Mouse (Mus musculus) heart, embryonic 15.5 days (tissue): ENCODE results near the gene Pdgfd. TPM values are rescaled to one million over a fixed set of nuclear protein-coding genes. Genes with fewer than 3 reads are reported as not detected.
"Not testable (repeated sequence)": the region's sequence is repeated elsewhere in the genome, so short reads cannot be mapped to it uniquely, and the experiment has no call there.

Experiments
- ATAC-seq: fragments of 200-750 bp; cut with Nextera tagmentation; replicated peaks from 2 replicates; pipeline ENCODE4 v1.8.0; 2017; ENCODE audit warnings: low read depth, moderate TSS enrichment; ENCODE audit not compliant: insufficient number of reproducible peaks, insufficient read depth, low FRiP score
- H3K27ac ChIP-seq: fragments of 300-500 bp; sonication (generic); 2 replicates; pipeline ENCODE4 v1.5.1; 2015; ENCODE audit warnings: mild to moderate bottlenecking, inconsistent platforms
- H3K27me3 ChIP-seq: fragments of 300-500 bp; sonication (generic); 2 replicates; pipeline ENCODE4 v1.6.1; 2015; ENCODE audit warnings: inconsistent platforms
- H3K36me3 ChIP-seq: fragments of 300-500 bp; sonication (generic); 2 replicates; pipeline ENCODE4 v1.6.1; 2015; ENCODE audit warnings: mild to moderate bottlenecking, inconsistent platforms
- H3K4me1 ChIP-seq: fragments of 300-500 bp; sonication (generic); replicated peaks from 2 replicates; pipeline ENCODE4 v1.6.1; 2015; ENCODE audit warnings: inconsistent platforms
- H3K4me2 ChIP-seq: fragments of 300-500 bp; sonication (generic); 2 replicates; pipeline ENCODE4 v1.6.1; 2015; ENCODE audit warnings: inconsistent platforms, mild to moderate bottlenecking, moderate library complexity
- H3K4me3 ChIP-seq: fragments of 300-500 bp; sonication (generic); 2 replicates; pipeline ENCODE4 v1.5.1; 2015; ENCODE audit warnings: mild to moderate bottlenecking, inconsistent platforms
- H3K9ac ChIP-seq: fragments of 300-500 bp; sonication (generic); 2 replicates; pipeline ENCODE4 v1.6.1; 2015; ENCODE audit warnings: mild to moderate bottlenecking, inconsistent platforms
- H3K9me3 ChIP-seq: fragments of 300-500 bp; sonication (generic); replicated peaks from 2 replicates; pipeline ENCODE4 v1.6.1; 2016; ENCODE audit warnings: inconsistent platforms
- WGBS: fragments of 180-500 bp; shearing (Covaris S2); methylation state at CpG from one replicate; pipeline ENCODE4 v1.1.7; 2015; ENCODE audit warnings: mixed read lengths; 5-methylcytosine and 5-hydroxymethylcytosine counted together
- polyA plus RNA-seq: library from polyadenylated mRNA; unstranded; fragments of >200 nt; fragmentation: Nextera tagmentation; extraction: Ambion mirVana; gene quantifications from 2 replicates; pipeline ENCODE4 v1.2.1, GENCODE M21; 2015

The Pdgfd gene
- 8.0 and 8.3 TPM in 2 replicates for polyA plus RNA-seq

DNA sequence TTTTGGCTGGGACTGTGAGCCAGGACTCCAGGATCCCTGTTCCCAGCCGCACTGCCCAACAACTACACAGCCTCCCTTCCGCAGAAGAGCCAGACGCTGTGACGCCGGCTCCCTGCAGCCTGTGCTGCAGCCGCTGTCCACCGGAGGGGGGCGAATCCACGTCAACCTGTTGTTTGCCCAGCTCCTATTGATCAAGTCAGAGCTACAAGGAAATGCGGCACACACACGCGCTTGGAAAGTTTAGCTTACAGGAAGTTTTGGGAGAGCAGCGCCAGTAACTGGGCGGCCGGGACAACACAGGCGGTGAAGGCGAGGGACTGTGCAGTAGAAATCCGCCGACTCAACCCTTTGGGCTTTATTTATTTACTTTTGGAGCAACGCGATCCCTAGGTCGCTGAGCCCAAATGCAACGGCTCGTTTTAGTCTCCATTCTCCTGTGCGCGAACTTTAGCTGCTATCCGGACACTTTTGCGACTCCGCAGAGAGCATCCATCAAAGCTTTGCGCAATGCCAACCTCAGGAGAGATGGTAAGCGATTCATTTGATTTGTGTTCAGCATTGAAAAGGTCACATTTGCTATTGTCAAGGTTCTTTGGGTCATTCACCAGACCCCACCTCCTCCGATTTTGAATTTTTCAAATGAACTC is at the start of gene Pdgfd:
Gene Pdgfd (plus strand): TSS at position 194 of the 647 bp plus-strand sequence.
- peak; percentile 84 for ATAC-seq
- H3K9ac ChIP-seq: peak within 1 kb of the TSS; percentile 56
- WGBS: 2% methylated on average over 32 of the region's 32 CpGs
- peak within 1 kb of the TSS; percentile 67 for H3K4me3 ChIP-seq
- H3K4me1 ChIP-seq: peaks cover 6% of the 10 kb centered on the region; the same call in 1 of the 2 replicates
- H3K9me3 ChIP-seq: no peaks in the 10 kb centered on the region
- peak within 1 kb of the TSS; percentile 63 for H3K27ac ChIP-seq
- peak within 1 kb of the TSS; percentile 74 for H3K4me2 ChIP-seq
- no peaks in the 10 kb centered on the region for H3K27me3 ChIP-seq
- H3K36me3 ChIP-seq: no peaks in the 10 kb centered on the region

DNA sequence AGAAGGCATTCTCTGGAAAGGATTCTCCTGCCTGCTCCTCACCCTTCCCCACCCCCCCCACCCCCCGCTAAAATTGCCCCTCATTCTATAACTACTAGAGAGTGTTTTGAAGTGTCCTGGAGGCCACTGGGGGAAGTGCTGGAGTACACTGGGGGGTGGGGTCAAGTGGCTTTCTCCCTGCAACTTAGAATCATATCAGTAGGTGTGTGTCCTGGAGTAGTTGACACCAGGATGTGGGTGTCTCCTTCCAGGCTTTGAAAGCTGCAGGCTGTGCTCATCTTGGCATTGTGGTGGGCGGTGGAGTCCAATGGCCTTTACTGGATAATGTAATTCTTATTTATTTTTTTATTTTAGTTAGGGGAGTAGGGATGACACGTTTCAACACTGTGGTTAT is 651 bp downstream of the Pdgfd start:
- H3K27ac ChIP-seq: peak overlapping the region; percentile 63
- peak overlapping the region; percentile 74 for H3K4me2 ChIP-seq
- H3K27me3 ChIP-seq: no peaks in the 10 kb centered on the region
- 33% methylated on average over 3 of the region's 3 CpGs for WGBS
- peak overlapping the region; percentile 56; the same call in 1 of the 2 replicates for H3K9ac ChIP-seq
- H3K4me3 ChIP-seq: peak overlapping the region; percentile 67
- no peaks in the 10 kb centered on the region for H3K9me3 ChIP-seq
- peak; percentile 55 for ATAC-seq
- no peaks in the 10 kb centered on the region for H3K36me3 ChIP-seq
- peaks cover 6% of the 10 kb centered on the region; the same call in 1 of the 2 replicates for H3K4me1 ChIP-seq

DNA sequence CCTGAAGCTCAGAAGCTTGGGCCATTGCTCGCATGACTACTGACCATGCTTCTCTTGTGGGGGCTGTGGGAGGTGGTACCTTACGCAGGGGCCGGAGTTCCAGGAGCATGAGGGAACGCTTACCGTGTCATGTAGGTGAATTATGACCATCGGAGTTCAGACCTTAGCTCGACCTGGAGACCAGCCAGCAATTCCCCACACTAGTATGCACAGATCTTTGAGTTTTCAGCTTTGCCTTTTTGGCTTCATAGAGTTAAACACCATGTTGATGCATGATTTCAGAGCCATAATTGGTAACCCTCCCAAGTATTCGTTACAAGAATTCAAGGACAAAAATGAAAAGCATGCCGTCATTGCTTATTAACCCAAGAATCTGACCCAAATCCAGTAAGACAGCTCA is 2.6 kb downstream of the Pdgfd start:
- ATAC-seq: no peak
- no peak overlapping the region for H3K4me2 ChIP-seq
- 66% methylated on average over 9 of the region's 9 CpGs for WGBS

DNA sequence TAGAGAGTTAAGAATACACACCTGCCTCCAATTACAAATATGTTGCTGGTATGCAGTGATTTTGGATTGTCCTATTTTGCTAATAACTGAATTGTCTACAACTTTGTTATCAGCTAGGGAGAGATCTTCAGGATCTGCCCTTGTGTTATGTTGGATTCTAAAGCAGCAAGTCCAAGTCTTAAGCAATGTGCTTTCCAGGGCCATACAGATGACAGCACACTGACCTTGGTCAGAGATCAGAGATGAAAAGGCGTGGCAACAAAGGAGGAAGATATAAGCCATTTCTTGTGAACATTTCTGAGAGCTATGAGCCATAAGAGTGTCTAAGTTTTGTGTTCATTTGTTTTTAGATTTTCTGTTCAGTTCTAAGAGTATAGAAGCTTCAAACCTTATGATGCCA is 4.9 kb downstream of the Pdgfd start:
- ATAC-seq: no peak
- Histone ChIP-seq H3K27me3 (no peaks in the 10 kb centered on the region), H3K4me2 (no peak overlapping the region), H3K9ac (no peak overlapping the region), H3K9me3 (no peaks in the 10 kb centered on the region), H3K4me3 (no peak overlapping the region), H3K4me1 (peaks cover 4% of the 10 kb centered on the region; the same call in 1 of the 2 replicates), H3K27ac (no peak overlapping the region), H3K36me3 (no peaks in the 10 kb centered on the region)
- WGBS: 84% methylated on average over 1 of the region's 1 CpGs

More for the DNA sequence above, 2.6 kb downstream of the Pdgfd start:
- Histone ChIP-seq H3K4me1 (peaks cover 6% of the 10 kb centered on the region; the same call in 1 of the 2 replicates), H3K4me3 (no peak overlapping the region), H3K9me3 (no peaks in the 10 kb centered on the region), H3K36me3 (no peaks in the 10 kb centered on the region), H3K9ac (no peak overlapping the region), H3K27me3 (no peaks in the 10 kb centered on the region), H3K27ac (no peak overlapping the region)

DNA sequence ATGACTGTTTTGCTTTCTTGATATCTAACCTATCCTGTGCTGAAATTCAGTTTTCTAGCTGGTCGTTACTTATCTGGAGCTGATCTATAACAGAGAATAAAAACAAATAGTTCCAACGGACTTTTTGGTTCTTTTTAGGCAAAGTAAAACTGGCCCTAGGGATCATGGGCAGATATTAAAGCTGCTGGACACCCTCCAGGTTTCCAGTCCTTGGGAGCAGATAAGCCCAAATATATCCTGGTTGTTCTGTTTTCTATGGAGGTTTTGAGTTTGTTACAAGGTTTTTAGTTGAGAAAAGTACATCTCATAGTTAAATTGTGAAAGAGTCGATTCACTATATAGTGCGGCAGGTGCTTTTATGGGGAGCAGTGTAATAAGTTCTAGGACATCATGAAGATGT is 7.3 kb downstream of the Pdgfd start:
- H3K27me3 ChIP-seq: no peaks in the 10 kb centered on the region
- H3K9me3 ChIP-seq: no peaks in the 10 kb centered on the region
- no peak overlapping the region for H3K4me2 ChIP-seq
- H3K4me3 ChIP-seq: no peak overlapping the region
- H3K9ac ChIP-seq: no peak overlapping the region
- no peak for ATAC-seq
- no peaks in the 10 kb centered on the region for H3K4me1 ChIP-seq
- H3K36me3 ChIP-seq: no peaks in the 10 kb centered on the region
- WGBS: 68% methylated on average over 4 of the region's 4 CpGs
- H3K27ac ChIP-seq: no peak overlapping the region

DNA sequence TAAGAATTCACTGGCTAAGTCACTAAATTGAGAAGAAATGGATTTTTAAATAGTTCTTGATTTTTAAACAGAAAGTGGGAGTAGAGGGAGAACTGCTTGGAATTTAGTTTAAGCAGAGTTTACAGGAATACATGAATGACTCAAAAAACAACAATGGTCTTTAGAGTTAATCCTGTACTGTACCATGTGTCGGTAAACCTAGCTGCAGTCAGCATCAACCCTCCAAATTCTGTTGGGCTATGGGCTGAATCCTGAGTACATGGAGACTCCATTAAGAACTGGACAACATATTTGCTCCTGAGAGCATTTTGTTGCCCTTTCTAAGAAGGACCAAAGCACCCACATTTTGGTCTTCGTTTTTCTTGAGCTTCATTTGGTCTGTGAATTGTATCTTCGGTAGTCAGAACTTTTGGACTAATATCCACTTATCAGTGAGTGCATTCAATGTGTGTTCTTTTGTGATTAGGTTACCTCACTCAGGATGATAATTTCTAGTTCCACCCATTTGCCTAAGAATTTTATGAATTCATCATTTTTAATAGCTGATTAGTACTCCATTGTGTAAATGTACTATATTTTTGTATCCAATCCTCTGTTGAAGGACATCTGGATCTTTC is 14.0 kb downstream of the Pdgfd start:
- no peaks in the 10 kb centered on the region for H3K36me3 ChIP-seq
- no peaks in the 10 kb centered on the region for H3K27me3 ChIP-seq
- no peaks in the 10 kb centered on the region for H3K9me3 ChIP-seq
- H3K9ac ChIP-seq: no peak overlapping the region
- 86% methylated on average over 3 of the region's 3 CpGs for WGBS
- no peak overlapping the region for H3K4me2 ChIP-seq
- ATAC-seq: no peak
- no peak overlapping the region for H3K27ac ChIP-seq
- no peaks in the 10 kb centered on the region for H3K4me1 ChIP-seq
- no peak overlapping the region for H3K4me3 ChIP-seq

DNA sequence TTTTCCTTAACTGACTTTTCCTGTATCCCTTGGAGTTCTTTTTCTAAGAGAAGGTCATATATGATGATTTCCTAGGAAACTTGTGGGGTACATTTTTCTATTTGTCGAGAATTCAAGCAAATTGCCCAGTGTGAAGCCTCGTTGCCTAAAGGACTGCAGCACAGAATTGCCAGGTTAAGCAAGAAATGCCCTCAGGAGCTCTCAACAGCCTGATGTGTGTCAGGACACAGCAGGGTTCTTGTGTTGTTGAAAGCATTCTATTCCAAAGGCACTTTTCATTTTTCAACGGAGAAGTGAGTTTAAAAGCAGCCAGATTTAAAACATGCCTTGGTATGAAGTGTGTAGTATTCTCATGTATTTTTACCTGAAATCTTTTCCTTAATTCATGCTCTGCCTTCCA is 19.6 kb downstream of the Pdgfd start:
- ATAC-seq: no peak
- 41% methylated on average over 3 of the region's 3 CpGs for WGBS

DNA sequence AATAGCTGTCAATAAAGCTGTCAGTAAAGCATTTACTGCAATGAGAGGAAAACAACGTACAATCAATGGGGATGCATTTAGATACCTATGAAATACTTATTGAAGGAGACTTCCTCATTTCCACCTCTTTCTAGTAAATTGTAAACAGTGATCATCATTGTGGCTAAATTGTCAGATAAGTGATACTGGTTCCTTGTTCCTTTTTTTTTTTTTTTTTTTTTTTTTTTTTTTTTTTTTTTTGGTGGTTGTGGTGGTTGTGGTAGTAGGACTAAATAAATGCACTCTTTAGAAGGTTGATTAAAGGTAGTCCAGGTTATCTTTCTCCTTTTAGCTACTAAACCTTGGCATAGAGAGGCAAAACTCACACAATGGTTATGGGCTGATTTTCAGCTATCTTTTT is 25.0 kb downstream of the Pdgfd start:
- 80% methylated on average over 1 of the region's 1 CpGs for WGBS
- H3K9me3 ChIP-seq: no peaks in the 10 kb centered on the region
- no peak for ATAC-seq
- H3K27me3 ChIP-seq: no peaks in the 10 kb centered on the region
- H3K4me3 ChIP-seq: no peak overlapping the region
- H3K4me1 ChIP-seq: no peaks in the 10 kb centered on the region
- H3K4me2 ChIP-seq: no peak overlapping the region
- no peak overlapping the region for H3K9ac ChIP-seq
- H3K36me3 ChIP-seq: no peaks in the 10 kb centered on the region
- H3K27ac ChIP-seq: no peak overlapping the region

More for the DNA sequence above, 19.6 kb downstream of the Pdgfd start:
- Histone ChIP-seq H3K4me2 (no peak overlapping the region), H3K4me3 (no peak overlapping the region), H3K9me3 (no peaks in the 10 kb centered on the region), H3K4me1 (no peaks in the 10 kb centered on the region), H3K27me3 (no peaks in the 10 kb centered on the region), H3K36me3 (no peaks in the 10 kb centered on the region), H3K27ac (no peak overlapping the region), H3K9ac (no peak overlapping the region)

DNA sequence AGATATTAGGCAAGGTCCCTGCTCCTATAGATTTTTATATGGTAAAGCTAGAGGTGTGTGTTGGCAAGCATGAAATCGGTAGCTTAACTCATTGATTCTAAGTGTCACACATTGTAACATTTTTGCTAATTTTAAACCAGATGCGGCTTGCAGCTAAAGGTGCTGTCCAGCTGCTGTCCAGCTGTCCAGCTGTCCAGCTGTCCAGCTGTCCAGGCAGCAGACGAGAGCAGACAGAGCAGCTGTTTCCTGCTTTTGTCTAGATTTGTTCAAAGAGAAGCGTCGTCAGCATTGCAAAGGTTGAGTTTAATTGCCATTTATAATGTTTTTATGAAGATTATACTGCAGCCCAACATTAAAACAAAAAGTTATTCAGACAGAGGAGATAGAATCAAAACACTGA is 44.5 kb downstream of the Pdgfd start:
- Histone ChIP-seq H3K4me3 (no peak overlapping the region), H3K9me3 (no peaks in the 10 kb centered on the region), H3K4me1 (no peaks in the 10 kb centered on the region), H3K36me3 (no peaks in the 10 kb centered on the region), H3K27ac (no peak overlapping the region), H3K27me3 (no peaks in the 10 kb centered on the region), H3K9ac (no peak overlapping the region), H3K4me2 (no peak overlapping the region)
- ATAC-seq: no peak
- 63% methylated on average over 5 of the region's 5 CpGs for WGBS

DNA sequence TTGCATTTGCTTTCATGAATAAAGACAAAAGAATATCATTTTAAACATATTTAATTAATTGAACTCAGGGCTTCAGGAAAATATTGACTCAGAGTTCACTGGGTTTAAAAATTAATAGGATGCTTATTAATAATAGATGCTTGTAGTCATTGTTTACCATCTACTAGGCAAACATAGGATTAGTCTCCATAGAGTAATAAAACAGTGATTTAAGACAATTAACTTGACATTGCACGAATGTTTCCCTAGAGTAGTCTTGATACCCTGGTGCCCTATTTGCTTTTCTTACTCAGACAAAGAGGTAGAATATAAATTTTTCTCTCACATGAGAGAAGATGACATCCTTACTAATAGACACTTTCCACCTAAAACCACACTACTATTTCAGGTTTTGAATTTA is 49.1 kb downstream of the Pdgfd start:
- Histone ChIP-seq H3K9ac (no peak overlapping the region), H3K27me3 (no peaks in the 10 kb centered on the region), H3K4me2 (no peak overlapping the region), H3K9me3 (no peaks in the 10 kb centered on the region), H3K27ac (no peak overlapping the region), H3K4me1 (no peaks in the 10 kb centered on the region), H3K36me3 (no peaks in the 10 kb centered on the region), H3K4me3 (no peak overlapping the region)
- no peak for ATAC-seq
- WGBS: 69% methylated on average over 1 of the region's 1 CpGs

DNA sequence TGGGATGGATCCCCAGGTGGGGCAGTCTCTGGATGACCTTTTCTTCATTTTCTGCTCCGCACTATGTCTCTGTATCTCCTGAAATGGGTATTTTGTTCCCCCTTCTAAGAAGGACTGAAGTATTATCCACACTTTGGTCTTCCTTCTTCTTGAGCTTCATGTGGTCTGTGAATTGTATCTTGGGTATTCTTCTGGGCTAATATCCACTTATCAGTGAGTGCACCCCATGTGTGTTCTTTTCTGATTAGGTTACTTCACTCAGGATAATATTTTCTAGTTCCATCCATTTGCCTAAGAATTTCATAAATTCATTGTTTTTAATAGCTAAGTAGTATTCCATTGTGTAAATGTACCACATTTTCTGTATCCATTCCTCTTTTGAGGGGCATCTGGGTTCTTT is 67.6 kb downstream of the Pdgfd start:
- 85% methylated on average over 1 of the region's 1 CpGs for WGBS
- not testable (repeated sequence) for H3K4me1 ChIP-seq, H3K27me3 ChIP-seq, H3K36me3 ChIP-seq, ATAC-seq, H3K4me2 ChIP-seq, H3K9me3 ChIP-seq, H3K4me3 ChIP-seq, H3K27ac ChIP-seq, H3K9ac ChIP-seq

DNA sequence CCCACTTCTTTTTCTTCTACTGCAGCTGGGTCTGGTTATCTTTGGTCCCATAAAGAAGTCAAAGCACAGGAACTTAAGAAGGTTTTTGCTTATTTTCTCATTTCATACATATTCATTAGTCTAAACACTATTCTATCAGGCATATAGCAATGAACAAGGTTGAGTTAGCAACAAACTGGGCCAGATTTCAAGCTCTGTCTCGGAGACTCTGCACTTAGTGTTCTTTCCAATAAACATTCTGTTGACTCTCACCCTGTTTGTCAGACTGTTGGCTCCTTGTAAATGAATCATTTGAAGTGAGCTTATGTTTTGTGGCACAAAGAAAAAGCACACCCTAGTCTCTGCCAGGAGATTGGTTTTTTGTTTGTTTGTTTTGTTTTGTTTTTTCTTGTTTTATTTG is 81.9 kb downstream of the Pdgfd start:
- Histone ChIP-seq H3K4me2 (no peak overlapping the region), H3K9ac (no peak overlapping the region), H3K27me3 (no peaks in the 10 kb centered on the region), H3K36me3 (no peaks in the 10 kb centered on the region), H3K4me3 (no peak overlapping the region), H3K4me1 (no peaks in the 10 kb centered on the region), H3K9me3 (no peaks in the 10 kb centered on the region), H3K27ac (no peak overlapping the region)
- ATAC-seq: no peak
- WGBS: 67% methylated on average over 1 of the region's 1 CpGs
